ENCODE assay signal across 9 mouse cellular contexts in genomic region chr17:89654089-89654813, GRCm38 (mm10).
DNase-seq lines count a peak whose midpoint lies in the region; ATAC-seq and TF ChIP-seq lines count a peak whose summit lies in the region.
"Had no signal": no experiment of that assay in that cellular context is flagged by ENCODE, and none has a peak within 500 bp of the region (broad histone marks: within the 10 kb centered on the region; RNA-seq: fewer than 3 reads in every experiment).

No protein-coding gene starts in this region.

- peak; percentile 75; the same call in 1 of the 2 replicates for ATAC-seq in hindbrain, embryonic 15.5 days (ENCODE audit: low FRiP score, low read depth)
- ATAC-seq in midbrain, embryonic 14.5 days (ENCODE audit: low FRiP score, low TSS enrichment), result peak; percentile 68; the same call in 1 of the 2 replicates
- no peak for ATAC-seq in inflammation-experienced regulatory T-cells, adult 6 months

- TF ChIP-seq CTCF in gastrocnemius, adult 2 months (IDR thresholded peaks at IDR 0.05), result peak; percentile 51

- no peaks in the 10 kb centered on the region for H3K27me3 ChIP-seq in hindbrain, embryonic 15.5 days
- H3K27me3 ChIP-seq in midbrain, embryonic 14.5 days (ENCODE audit: control insufficient read depth, insufficient read depth, low read length), result no peaks in the 10 kb centered on the region
- H3K27me3 ChIP-seq: limb, embryonic 13.5 days had no signal

- H3K36me3 ChIP-seq in hindbrain, embryonic 15.5 days, result no peaks in the 10 kb centered on the region
- no peaks in the 10 kb centered on the region for H3K36me3 ChIP-seq in midbrain, embryonic 14.5 days (ENCODE audit: control insufficient read depth, insufficient read depth, low read length)
- H3K36me3 ChIP-seq: limb, embryonic 13.5 days had no signal

- no peak for DNase-seq in gastrocnemius, adult 2 months
- no peak for DNase-seq in gastrocnemius, postnatal 10 days
- DNase-seq in adipocyte (ENCODE audit: low spot score), result peak; percentile 38
- peak; percentile 80 for DNase-seq in embryo, embryonic 11 days
- DNase-seq in layer of hippocampus, postnatal 14 days (ENCODE audit: low spot score in 2 of 2), result peak; percentile 55 to 90
- peak; percentile 91 for DNase-seq in midbrain, embryonic 14.5 days

- intact Hi-C loops in gastrocnemius, adult 2 months (cut with DNase I), result no loop called here

- no peaks in the 10 kb centered on the region for H3K9me3 ChIP-seq in hindbrain, embryonic 15.5 days
- no peaks in the 10 kb centered on the region for H3K9me3 ChIP-seq in midbrain, embryonic 14.5 days (ENCODE audit: control insufficient read depth, low read length)
- H3K9me3 ChIP-seq: limb, embryonic 13.5 days had no signal

- 67% methylated on average over 5 of the region's 5 CpGs for whole genome bisulfite sequencing in hindbrain, embryonic 15.5 days
- 67% methylated on average over 5 of the region's 5 CpGs for WGBS in midbrain, embryonic 14.5 days

- H3K9ac ChIP-seq in hindbrain, embryonic 15.5 days, result no peak overlapping the region
- no peak overlapping the region for H3K9ac ChIP-seq in midbrain, embryonic 14.5 days (replicated peaks; ENCODE audit: low read length)
- H3K9ac ChIP-seq: limb, embryonic 13.5 days had no signal

- H3K4me2 ChIP-seq in hindbrain, embryonic 15.5 days, result no peak overlapping the region
- no peak overlapping the region for H3K4me2 ChIP-seq in midbrain, embryonic 14.5 days (ENCODE audit: low read length)
- H3K4me2 ChIP-seq: limb, embryonic 13.5 days had no signal

- no peaks in the 10 kb centered on the region for H3K4me1 ChIP-seq in hindbrain, embryonic 15.5 days (replicated peaks)
- H3K4me1 ChIP-seq in midbrain, embryonic 14.5 days (ENCODE audit: control insufficient read depth, insufficient read depth, low read length), result no peaks in the 10 kb centered on the region
- H3K4me1 ChIP-seq: limb, embryonic 13.5 days had no signal

- H3K27ac ChIP-seq in gastrocnemius, adult 2 months, result no peak overlapping the region
- no peak overlapping the region for H3K27ac ChIP-seq in hindbrain, embryonic 15.5 days (replicated peaks)
- no peak overlapping the region for H3K27ac ChIP-seq in midbrain, embryonic 14.5 days (replicated peaks; ENCODE audit: low read depth, low read length)
- H3K27ac ChIP-seq: limb, embryonic 13.5 days had no signal

- H3K4me3 ChIP-seq in gastrocnemius, adult 2 months, result no peak overlapping the region
- H3K4me3 ChIP-seq in hindbrain, embryonic 15.5 days, result no peak overlapping the region
- no peak overlapping the region for H3K4me3 ChIP-seq in midbrain, embryonic 14.5 days (replicated peaks; ENCODE audit: low read depth, low read length)
- H3K4me3 ChIP-seq: limb, embryonic 13.5 days had no signal

Comparison
In these comparisons a context has a peak if more than half of its experiments do, and no peak if none do; other contexts are left out.
1. DNase-seq: peak in adipocyte (single experiment), embryo, embryonic 11 days (single experiment), layer of hippocampus, postnatal 14 days (2 of 2) and midbrain, embryonic 14.5 days (single experiment); none in gastrocnemius, adult 2 months (single experiment) and gastrocnemius, postnatal 10 days (single experiment).